Mouse (Mus musculus): Measurements from ENCODE around the gene Mta1.

DNA sequence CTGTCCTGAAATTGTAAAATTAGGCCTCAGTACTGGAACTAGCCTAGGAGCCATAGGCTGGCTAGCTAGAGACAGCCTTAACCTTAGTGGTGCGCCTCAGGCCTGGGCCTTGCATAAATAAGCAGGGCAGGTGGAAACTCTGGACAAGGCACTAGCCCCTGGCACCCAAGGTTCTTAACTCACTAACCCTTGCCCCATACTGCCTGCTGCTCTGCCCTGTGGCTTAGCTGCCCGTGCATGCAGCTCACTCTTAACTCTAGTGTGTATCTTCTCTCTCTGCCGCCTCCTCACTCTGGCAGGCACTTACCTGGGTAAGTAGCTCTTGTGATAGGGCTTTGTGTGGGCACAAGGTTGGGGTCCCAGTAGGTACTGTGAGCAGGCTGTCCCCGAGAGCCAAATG lies 36.4 kb downstream of the Mta1 start:
- no peak for TF ChIP-seq CTCF (IDR thresholded peaks at IDR 0.05; ENCODE audit: low read depth, low read length)
- TF ChIP-seq EP300 (IDR thresholded peaks at IDR 0.05; ENCODE audit: insufficient read depth, low read depth, low read length), result no peak
- no peak for TF ChIP-seq POLR2A (IDR thresholded peaks at IDR 0.05; ENCODE audit: insufficient read depth, low read length)
